Mouse (Mus musculus): ENCODE measurements around the gene Srsf2. TPM values are rescaled to one million over a fixed set of nuclear protein-coding genes. Genes with fewer than 3 reads are reported as not detected.
"Not testable (repeated sequence)": the region's sequence is repeated elsewhere in the genome, so short reads cannot be mapped to it uniquely, and the experiment has no call there.

Srsf2 gene
- polyA plus RNA-seq, 1 experiment from 2014 or later, result 551 TPM

DNA sequence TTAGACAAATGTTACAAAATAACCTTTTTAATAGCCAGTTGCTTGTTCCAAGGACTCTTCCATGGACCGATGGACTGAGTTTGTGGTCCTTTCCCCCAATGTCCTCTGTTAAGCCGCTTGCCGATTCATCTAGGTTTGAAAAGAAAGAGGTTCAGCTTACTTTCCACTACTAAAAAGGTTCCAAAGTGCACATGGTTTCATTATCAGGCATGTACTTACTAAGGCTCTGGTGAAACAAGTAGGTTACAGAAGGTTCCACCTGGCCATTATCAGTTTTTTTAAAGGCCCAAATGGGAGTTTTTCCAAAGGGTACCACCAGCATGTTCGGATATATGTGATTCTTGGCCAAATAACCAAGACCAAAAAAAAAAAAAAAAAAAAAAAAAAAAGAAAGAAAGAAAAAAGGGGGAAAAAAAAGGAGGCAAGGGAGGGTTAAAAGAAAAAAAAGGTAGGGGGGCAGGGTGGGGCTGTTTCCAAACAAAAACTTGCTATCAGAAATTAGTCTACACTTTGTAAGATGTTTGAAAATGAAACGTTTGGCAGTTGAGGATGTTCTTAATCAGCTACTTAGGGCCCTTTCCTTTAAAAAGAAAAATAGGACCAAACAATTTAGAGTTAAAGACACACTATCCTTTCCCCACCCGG lies 1.9 kb downstream of the Srsf2 start:
- Histone ChIP-seq H3K4me2 (peak overlapping the region; percentile 87), H3K4me3 (peak overlapping the region; percentile 71), H3K9ac (peak overlapping the region; percentile 76), H3K27ac (peak overlapping the region; percentile 97; the same call in 1 of the 2 replicates), H3K4me1 (peaks cover 49% of the 10 kb centered on the region), H3K9me3 (no peaks in the 10 kb centered on the region), H3K27me3 (replicated peaks) (no peaks in the 10 kb centered on the region), H3K36me3 (replicated peaks) (peaks cover 18% of the 10 kb centered on the region; the same call in 1 of the 2 replicates)
- WGBS, result 24% methylated on average over 6 of the region's 6 CpGs
- no peak for ATAC-seq (replicated peaks)

DNA sequence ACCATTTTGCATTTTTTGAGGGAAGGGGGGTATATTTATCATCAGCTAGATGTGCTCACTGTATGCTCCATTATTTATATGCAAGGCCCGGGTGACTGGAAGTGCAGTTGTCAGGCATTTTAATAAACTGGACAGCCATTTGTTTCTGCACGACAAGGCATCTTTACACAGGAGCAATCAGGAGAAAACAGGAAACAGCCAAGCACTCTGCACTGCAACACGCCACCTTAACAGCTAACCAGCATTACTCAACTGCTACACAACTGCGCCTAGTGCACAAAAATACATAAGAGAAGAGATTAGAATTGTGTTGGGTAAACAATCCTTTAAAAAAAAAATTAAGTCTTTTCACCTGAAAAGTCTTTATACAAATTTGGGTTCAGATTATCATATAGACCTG lies 2.8 kb downstream of the Srsf2 start:
- Histone ChIP-seq H3K27me3 (replicated peaks) (no peaks in the 10 kb centered on the region), H3K4me1 (peaks cover 44% of the 10 kb centered on the region), H3K27ac (no peak overlapping the region), H3K4me3 (0 out of 2 replicates have a peak overlapping the region, but pooled peaks have one; percentile 11), H3K4me2 (peak overlapping the region; percentile 20; the same call in 1 of the 2 replicates), H3K9me3 (no peaks in the 10 kb centered on the region), H3K9ac (no peak overlapping the region; the same call in 1 of the 2 replicates), H3K36me3 (replicated peaks) (peaks cover 18% of the 10 kb centered on the region; the same call in 1 of the 2 replicates)
- 61% methylated on average over 4 of the region's 4 CpGs for WGBS
- no peak for ATAC-seq (replicated peaks)

DNA sequence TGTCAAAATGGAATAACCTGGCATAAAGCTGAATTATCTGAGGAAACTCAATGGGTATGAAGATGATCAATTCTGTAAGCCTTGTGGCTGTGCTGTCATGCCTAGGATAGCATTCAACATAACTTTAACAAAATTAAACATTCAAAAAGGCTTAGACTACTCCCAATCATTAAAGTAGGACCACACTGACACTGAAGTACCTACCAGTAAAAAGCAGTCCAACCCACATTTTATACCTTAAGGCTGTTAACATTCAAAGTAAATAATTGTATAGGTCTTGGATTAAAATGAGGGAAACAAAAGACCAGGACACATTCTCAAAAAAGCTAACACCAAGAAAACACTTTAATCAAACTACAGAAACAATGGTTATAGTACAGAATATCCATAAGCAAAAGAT lies 3.3 kb downstream of the Srsf2 start:
- peaks cover 40% of the 10 kb centered on the region for H3K4me1 ChIP-seq
- no peak overlapping the region for H3K4me2 ChIP-seq
- H3K9ac ChIP-seq, result no peak overlapping the region
- no peaks in the 10 kb centered on the region for H3K27me3 ChIP-seq (replicated peaks)
- H3K36me3 ChIP-seq (replicated peaks), result peaks cover 18% of the 10 kb centered on the region; the same call in 1 of the 2 replicates
- H3K9me3 ChIP-seq, result no peaks in the 10 kb centered on the region
- H3K4me3 ChIP-seq, result no peak overlapping the region
- ATAC-seq (replicated peaks), result no peak
- no peak overlapping the region for H3K27ac ChIP-seq

DNA sequence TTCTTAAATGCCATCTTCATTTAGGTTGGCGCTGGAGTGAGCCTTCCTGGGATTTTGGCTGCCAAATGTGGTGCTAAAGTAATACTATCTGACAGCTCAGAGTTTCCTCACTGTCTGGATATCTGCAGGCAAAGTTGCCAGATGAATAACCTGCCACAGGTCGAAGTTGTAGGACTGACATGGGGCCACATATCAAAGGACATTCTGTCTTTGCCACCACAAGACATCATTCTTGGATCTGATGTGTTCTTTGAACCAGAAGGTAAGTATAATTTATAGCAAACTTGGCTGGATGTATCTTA lies 4.1 kb downstream of the Srsf2 start:
- H3K4me2 ChIP-seq; H3K27me3 ChIP-seq (replicated peaks); H3K4me3 ChIP-seq; H3K9ac ChIP-seq; H3K9me3 ChIP-seq; ATAC-seq (replicated peaks); H3K27ac ChIP-seq: not testable (repeated sequence)
- 72% methylated on average over 2 of the region's 2 CpGs for WGBS
- peaks cover 41% of the 10 kb centered on the region for H3K4me1 ChIP-seq
- H3K36me3 ChIP-seq (replicated peaks), result peaks cover 18% of the 10 kb centered on the region; the same call in 1 of the 2 replicates

DNA sequence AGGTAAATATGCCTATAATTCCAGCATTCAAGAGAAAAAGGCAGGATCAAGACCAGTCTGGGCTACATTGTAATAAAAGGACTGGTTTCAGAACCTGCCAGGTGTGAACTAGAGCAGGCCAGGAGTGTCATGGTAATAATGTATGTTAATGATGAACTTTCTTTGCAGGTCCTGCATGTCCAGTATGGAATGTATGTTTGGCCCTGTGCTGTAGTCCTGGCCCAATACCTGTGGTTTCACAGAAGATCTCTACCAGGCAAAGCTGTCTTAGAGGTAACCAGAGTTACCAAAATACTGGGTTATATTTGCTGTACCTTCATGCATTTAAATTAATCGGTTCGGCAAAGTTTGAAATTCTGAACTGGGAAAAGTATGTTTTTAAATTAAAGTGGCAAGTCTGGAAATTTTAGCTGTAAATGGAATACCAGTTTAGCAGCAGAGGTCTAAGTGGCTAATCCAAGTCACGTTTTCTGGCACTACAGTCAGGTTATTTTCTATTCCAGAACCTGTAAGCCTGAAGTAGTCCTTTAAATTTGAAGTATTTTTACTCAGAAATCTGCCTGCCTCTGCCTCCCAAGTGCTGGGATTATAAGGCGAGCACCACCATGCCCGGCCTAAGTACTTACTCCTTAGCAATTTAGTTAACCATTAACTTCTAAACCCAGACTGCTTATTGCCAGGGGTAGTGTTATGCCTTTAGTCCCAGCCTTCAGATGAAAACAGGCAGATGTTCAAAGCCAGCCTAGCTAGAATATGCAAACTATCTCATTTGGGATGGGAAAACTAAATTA lies 4.6 kb downstream of the Srsf2 start:
- Histone ChIP-seq H3K4me2 (no peak overlapping the region), H3K27ac (no peak overlapping the region), H3K9ac (no peak overlapping the region), H3K4me3 (no peak overlapping the region), H3K36me3 (replicated peaks) (peaks cover 18% of the 10 kb centered on the region; the same call in 1 of the 2 replicates), H3K27me3 (replicated peaks) (no peaks in the 10 kb centered on the region), H3K4me1 (peaks cover 42% of the 10 kb centered on the region), H3K9me3 (no peaks in the 10 kb centered on the region)
- no peak for ATAC-seq (replicated peaks)
- WGBS, result 83% methylated on average over 5 of the region's 5 CpGs

- Histone ChIP-seq H3K9ac (no peak overlapping the region), H3K4me2 (no peak overlapping the region), H3K27ac (no peak overlapping the region), H3K4me1 (peaks cover 42% of the 10 kb centered on the region), H3K36me3 (replicated peaks) (peaks cover 18% of the 10 kb centered on the region; the same call in 1 of the 2 replicates), H3K4me3 (no peak overlapping the region), H3K9me3 (no peaks in the 10 kb centered on the region), H3K27me3 (replicated peaks) (no peaks in the 10 kb centered on the region)
- ATAC-seq (replicated peaks), result no peak
- 87% methylated on average over 3 of the region's 3 CpGs for WGBS
Measured at GRCm38 (mm10) chr11:116847187-116848085, 5.5 kb downstream of the Srsf2 start.

GRCm38 (mm10) chr11:116846593-116847181 lies 6.2 kb downstream of the Srsf2 start:
- no peak for ATAC-seq (replicated peaks)
- no peak overlapping the region for H3K27ac ChIP-seq
- H3K9ac ChIP-seq, result no peak overlapping the region
- peaks cover 18% of the 10 kb centered on the region; the same call in 1 of the 2 replicates for H3K36me3 ChIP-seq (replicated peaks)
- peaks cover 49% of the 10 kb centered on the region for H3K4me1 ChIP-seq
- no peak overlapping the region for H3K4me2 ChIP-seq
- no peaks in the 10 kb centered on the region for H3K9me3 ChIP-seq
- WGBS, result 72% methylated on average over 4 of the region's 4 CpGs
- H3K4me3 ChIP-seq, result no peak overlapping the region
- H3K27me3 ChIP-seq (replicated peaks), result no peaks in the 10 kb centered on the region

DNA sequence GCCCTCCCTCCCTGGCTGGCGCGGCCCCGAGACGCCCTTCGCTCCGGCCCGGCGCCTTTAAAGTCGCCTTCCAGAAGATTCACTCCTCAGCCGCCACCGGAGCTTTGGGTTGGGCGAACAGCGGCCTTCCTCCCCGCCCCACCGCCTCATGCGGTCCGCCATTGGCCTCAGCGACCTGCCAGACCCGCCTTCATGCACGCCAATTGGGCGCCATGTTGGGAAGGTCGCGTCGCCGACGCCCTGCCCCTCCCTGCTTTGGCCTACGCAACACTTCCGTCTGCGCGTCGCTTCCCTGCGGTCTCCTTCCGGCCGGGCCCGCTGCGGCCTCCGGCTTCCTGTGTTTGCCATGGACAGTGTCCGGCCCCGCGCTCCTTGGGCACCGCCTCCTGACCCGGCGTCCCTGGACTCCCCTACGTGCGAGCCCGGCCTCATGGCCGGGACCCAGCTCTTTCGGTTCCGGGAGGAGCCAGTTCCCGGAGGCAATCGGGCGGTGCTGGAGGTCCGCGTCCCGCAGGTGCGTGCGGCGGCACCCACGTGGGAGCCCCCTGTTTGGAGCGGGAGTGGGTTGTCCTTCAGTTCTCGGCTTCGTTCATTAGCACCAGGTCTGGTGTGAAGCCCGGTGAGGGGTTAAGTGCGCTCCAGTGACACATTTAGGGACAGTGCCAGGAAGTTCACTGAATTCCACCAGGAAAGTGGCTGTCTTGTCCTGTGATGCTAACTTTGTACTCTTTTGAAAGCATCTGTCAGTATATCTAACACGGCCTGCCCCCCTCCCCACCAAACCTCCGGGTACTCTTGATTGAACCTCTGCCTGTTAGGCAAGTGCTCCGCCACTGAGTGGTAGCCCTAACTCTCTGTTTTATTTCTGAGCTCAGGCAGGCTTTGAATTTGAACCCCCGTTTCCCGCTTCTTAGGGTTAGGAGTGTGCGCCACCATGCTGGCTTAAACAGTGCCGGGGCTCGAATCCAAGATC lies 9.3 kb downstream of the Srsf2 start, which contains the start of the genes Mettl23 and Jmjd6:
Gene Mettl23 (plus strand): TSS at position 18 of the 973 bp plus-strand sequence.
Gene Jmjd6 (minus strand): TSS at position 189 of the 973 bp plus-strand sequence.
- Histone ChIP-seq H3K27me3 (replicated peaks) (no peaks in the 10 kb centered on the region), H3K4me1 (peaks cover 54% of the 10 kb centered on the region), H3K36me3 (replicated peaks) (peaks cover 24% of the 10 kb centered on the region), H3K9me3 (no peaks in the 10 kb centered on the region), H3K4me3 (peak within 1 kb of the TSS; percentile 63), H3K27ac (peak within 1 kb of the TSS; percentile 97), H3K4me2 (peak within 1 kb of the TSS; percentile 76), H3K9ac (peak within 1 kb of the TSS; percentile 76)
- WGBS, result under 1% methylated on average over 72 of the region's 72 CpGs
- peak; percentile 98 for ATAC-seq (replicated peaks)

DNA sequence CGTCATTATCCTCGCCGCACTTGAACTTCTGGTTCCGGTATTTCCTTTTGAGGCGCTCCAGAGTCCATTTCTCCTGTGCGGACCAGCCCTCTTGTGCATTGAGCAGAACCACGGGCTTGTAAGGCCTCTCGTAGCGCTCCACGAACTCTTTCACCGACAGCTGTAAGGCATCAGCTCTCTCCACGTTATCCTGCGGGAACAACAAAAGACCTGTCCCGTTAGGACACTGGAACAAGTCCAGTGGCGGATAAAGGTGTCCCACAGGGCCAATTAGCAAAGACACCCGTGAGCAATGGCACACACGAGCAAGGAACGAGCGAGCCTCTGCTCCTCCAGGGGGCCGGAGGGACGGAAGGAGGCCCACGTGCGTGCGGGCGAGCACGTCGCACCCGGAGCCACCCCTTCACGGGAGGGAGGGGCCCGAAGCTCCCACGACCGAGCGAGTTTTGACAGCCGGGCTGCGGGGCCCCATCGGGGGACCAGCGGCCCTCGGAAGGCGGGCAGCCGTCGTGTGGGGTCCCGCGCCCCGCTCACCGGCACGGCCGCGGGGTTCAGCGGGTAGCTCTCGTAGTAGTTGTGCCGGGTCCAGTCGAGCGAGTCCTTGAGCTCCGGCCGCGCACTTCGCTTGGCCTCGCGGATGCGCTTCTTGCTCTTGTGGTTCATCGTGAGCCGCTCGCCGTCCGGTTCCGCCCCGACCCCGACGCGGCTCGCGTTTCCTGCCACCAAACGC lies 10.2 kb downstream of the Srsf2 start:
- WGBS, result under 1% methylated on average over 73 of the region's 73 CpGs
- H3K36me3 ChIP-seq (replicated peaks), result peaks cover 24% of the 10 kb centered on the region
- H3K4me3 ChIP-seq, result peak overlapping the region; percentile 63
- H3K27ac ChIP-seq, result peak overlapping the region; percentile 97
- no peaks in the 10 kb centered on the region for H3K9me3 ChIP-seq
- H3K27me3 ChIP-seq (replicated peaks), result no peaks in the 10 kb centered on the region
- peaks cover 51% of the 10 kb centered on the region for H3K4me1 ChIP-seq
- peak overlapping the region; percentile 76 for H3K4me2 ChIP-seq
- peak; percentile 73 for ATAC-seq (replicated peaks)
- peak overlapping the region; percentile 76 for H3K9ac ChIP-seq

DNA sequence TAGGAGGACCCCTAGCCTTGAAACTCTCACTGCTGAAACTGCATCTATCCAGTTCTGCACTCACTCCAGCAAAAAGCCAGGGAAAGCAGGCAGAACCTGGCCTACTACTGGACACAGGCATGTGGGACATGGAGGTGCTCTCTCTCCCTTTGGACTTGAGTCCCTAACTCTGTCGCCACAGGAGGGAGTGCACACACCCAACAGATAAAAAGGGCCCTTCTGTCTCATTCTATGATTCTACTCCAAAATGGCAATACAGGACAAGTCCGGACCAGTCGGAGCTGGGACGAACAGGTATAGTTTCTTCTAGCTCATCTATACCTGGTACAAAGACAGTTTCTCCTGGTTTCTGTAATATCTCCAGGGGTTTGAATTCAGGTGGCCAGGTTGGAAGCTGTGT lies 12.1 kb downstream of the Srsf2 start:
- Histone ChIP-seq H3K36me3 (replicated peaks) (peaks cover 40% of the 10 kb centered on the region), H3K4me1 (peaks cover 43% of the 10 kb centered on the region), H3K27ac (no peak overlapping the region), H3K4me2 (peak overlapping the region; percentile 76), H3K9me3 (no peaks in the 10 kb centered on the region), H3K9ac (no peak overlapping the region), H3K27me3 (replicated peaks) (no peaks in the 10 kb centered on the region), H3K4me3 (peak overlapping the region; percentile 63; the same call in 1 of the 2 replicates)
- ATAC-seq (replicated peaks), result no peak
- WGBS, result 85% methylated on average over 4 of the region's 4 CpGs

All from midbrain, embryonic 15.5 days (tissue).